Mouse (Mus musculus): ENCODE measurements at regions not wholly inside any gene's neighbourhood (a gene's known extent, or its start where the extent isn't known, plus 50 kb on each side); places are given as distances from the start of the nearest gene placed in this dataset.
A peak's percentile ranks its signal among the peaks of the same experiment; 100 is the strongest.

GRCm38 (mm10) chr11:31796245-31796644 lies 75.8 kb upstream of the Cpeb4 start:
- peaks cover 7 to 58% of the 10 kb centered on the region in 2 experiments for H3K4me1 ChIP-seq (ENCODE audit: control insufficient read depth in 1 of 2, insufficient read depth in 2 of 2)
- H3K9me3 ChIP-seq (replicated peaks; ENCODE audit: low read length), result peaks cover 10% of the 10 kb centered on the region
- in situ Hi-C loops (cut with MboI; ENCODE audit: low pct_ligation_motif_present, low pct_unique_long_range_greater_than_20kb, low sequenced_read_pairs), result no loop called here
- no peak overlapping the region for H3K9ac ChIP-seq (ENCODE audit: insufficient read depth, low read depth)
- no peaks in the 10 kb centered on the region for H3K79me2 ChIP-seq (replicated peaks; ENCODE audit: control insufficient read depth, extremely low read depth, insufficient read depth, poor library complexity, severe bottlenecking)
- dilution Hi-C loops (cut with MboI; ENCODE audit: extremely low pct_ligation_motif_present, extremely low pct_unique_long_range_greater_than_20kb, low sequenced_read_pairs), result no loop called here
- peak overlapping the region; percentile 0; the same call in 1 of the 2 replicates for H3K4me2 ChIP-seq (ENCODE audit: insufficient read depth, low read depth, poor library complexity, severe bottlenecking)
- H3K27ac ChIP-seq (ENCODE audit: insufficient read depth, low read depth), result no peak overlapping the region
- peak overlapping the region in 1 of 3 experiments; percentile 28 for H3K4me3 ChIP-seq (replicated peaks in 1 of 3; ENCODE audit: low read depth in 2 of 3, low read length in 2 of 3, poor library complexity in 1 of 3)
- no peaks in the 10 kb centered on the region for H3K36me3 ChIP-seq (replicated peaks in 1 of 2; ENCODE audit: control insufficient read depth in 1 of 2, insufficient read depth in 1 of 2, low read length in 1 of 2)
- no peaks in the 10 kb centered on the region for H3K27me3 ChIP-seq (replicated peaks)
- TF ChIP-seq TBP (conservative IDR thresholded peaks at IDR 0.05; ENCODE audit: low read depth, low read length), result no peak
- no peak for TF ChIP-seq KAT2A (IDR thresholded peaks at IDR 0.05; ENCODE audit: insufficient replicate concordance, low read length)
- TF ChIP-seq SIN3A (IDR thresholded peaks at IDR 0.05; ENCODE audit: low read length), result 0 out of 2 replicates have a peak, but pooled peaks have one; percentile 20
- 0 out of 2 replicates have a peak, but pooled peaks have one; percentile 23 for TF ChIP-seq ZMIZ1 (IDR thresholded peaks at IDR 0.05; ENCODE audit: low read depth, low read length)
- peak; percentile 60 for TF ChIP-seq EP300 (IDR thresholded peaks at IDR 0.05; ENCODE audit: low read length)
- peak; percentile 94 for TF ChIP-seq MEF2A (IDR thresholded peaks at IDR 0.05; ENCODE audit: borderline replicate concordance, low read depth, low read length)
- no peak for TF ChIP-seq CTCF (conservative IDR thresholded peaks at IDR 0.05 in 1 of 2, IDR thresholded peaks at IDR 0.05 in 1 of 2; ENCODE audit: low read depth in 2 of 2, low read length in 2 of 2)
- 0 out of 2 replicates have a peak, but pooled peaks have one; percentile 5 for TF ChIP-seq SMC3 (IDR thresholded peaks at IDR 0.05; ENCODE audit: low read depth, low read length)
- TF ChIP-seq RCOR1 (conservative IDR thresholded peaks at IDR 0.05; ENCODE audit: low read depth, low read length), result no peak
- TF ChIP-seq ELF1 (IDR thresholded peaks at IDR 0.05; ENCODE audit: low read depth, low read length), result peak; percentile 27; the same call in 1 of the 2 replicates
- peak; percentile 4 for TF ChIP-seq RAD21 (IDR thresholded peaks at IDR 0.05; ENCODE audit: low read depth, low read length)
- no peak for TF ChIP-seq USF1 (IDR thresholded peaks at IDR 0.05; ENCODE audit: low read depth, low read length)
- TF ChIP-seq IRF4 (IDR thresholded peaks at IDR 0.05; ENCODE audit: low read depth, low read length), result 0 out of 2 replicates have a peak, but pooled peaks have one; percentile 10
- peak; percentile 70 for TF ChIP-seq ETS1 (conservative IDR thresholded peaks at IDR 0.05; ENCODE audit: low read depth, low read length)
- no peak for TF ChIP-seq MAX (IDR thresholded peaks at IDR 0.05; ENCODE audit: low read length)
- TF ChIP-seq MAZ (IDR thresholded peaks at IDR 0.05; ENCODE audit: low read depth, low read length), result 0 out of 2 replicates have a peak, but pooled peaks have one; percentile 25
- peak; percentile 40; the same call in 1 of the 2 replicates for TF ChIP-seq TCF12 (IDR thresholded peaks at IDR 0.05; ENCODE audit: low read depth, low read length)
- TF ChIP-seq BHLHE40 (IDR thresholded peaks at IDR 0.05; ENCODE audit: low read depth, low read length), result no peak
- TF ChIP-seq NRF1 (IDR thresholded peaks at IDR 0.05; ENCODE audit: low read depth, low read length), result no peak
- DNase-seq (ENCODE audit: extremely low read depth), result peak; percentile 79

- peaks cover 7% of the 10 kb centered on the region for H3K9me3 ChIP-seq (replicated peaks; ENCODE audit: low read length)
- no peak overlapping the region for H3K9ac ChIP-seq (ENCODE audit: insufficient read depth, low read depth)
- H3K4me2 ChIP-seq (ENCODE audit: insufficient read depth, low read depth, poor library complexity, severe bottlenecking), result no peak overlapping the region
- no peaks in the 10 kb centered on the region for H3K79me2 ChIP-seq (replicated peaks; ENCODE audit: control insufficient read depth, extremely low read depth, insufficient read depth, poor library complexity, severe bottlenecking)
- DNase-seq (ENCODE audit: extremely low read depth), result no peak
- H3K36me3 ChIP-seq (replicated peaks in 1 of 2; ENCODE audit: control insufficient read depth in 1 of 2, insufficient read depth in 1 of 2, low read length in 1 of 2), result no peaks in the 10 kb centered on the region
- in situ Hi-C loops (cut with MboI; ENCODE audit: low pct_ligation_motif_present, low pct_unique_long_range_greater_than_20kb, low sequenced_read_pairs), result no loop called here
- H3K27ac ChIP-seq (ENCODE audit: insufficient read depth, low read depth), result no peak overlapping the region
- TF ChIP-seq USF2 (conservative IDR thresholded peaks at IDR 0.05; ENCODE audit: low read depth, low read length) (no peak), E2F4 (IDR thresholded peaks at IDR 0.05; ENCODE audit: insufficient replicate concordance, low read depth, low read length) (no peak), MXI1 (IDR thresholded peaks at IDR 0.05; ENCODE audit: low read depth, low read length) (no peak), ZKSCAN1 (IDR thresholded peaks at IDR 0.05; ENCODE audit: borderline replicate concordance, low read depth, low read length) (no peak), CHD2 (IDR thresholded peaks at IDR 0.05; ENCODE audit: low read length) (no peak), CTCF (conservative IDR thresholded peaks at IDR 0.05 in 1 of 2, IDR thresholded peaks at IDR 0.05 in 1 of 2; ENCODE audit: low read depth in 2 of 2, low read length in 2 of 2) (no peak), TCF12 (IDR thresholded peaks at IDR 0.05; ENCODE audit: low read depth, low read length) (no peak), SMC3 (IDR thresholded peaks at IDR 0.05; ENCODE audit: low read depth, low read length) (no peak), NRF1 (IDR thresholded peaks at IDR 0.05; ENCODE audit: low read depth, low read length) (no peak), IRF4 (IDR thresholded peaks at IDR 0.05; ENCODE audit: low read depth, low read length) (no peak)
- H3K27me3 ChIP-seq (replicated peaks), result no peaks in the 10 kb centered on the region
- no peak overlapping the region for H3K4me3 ChIP-seq (replicated peaks in 1 of 3; ENCODE audit: low read depth in 2 of 3, low read length in 2 of 3, poor library complexity in 1 of 3)
- dilution Hi-C loops (cut with MboI; ENCODE audit: extremely low pct_ligation_motif_present, extremely low pct_unique_long_range_greater_than_20kb, low sequenced_read_pairs), result no loop called here
- peaks cover 9 to 49% of the 10 kb centered on the region in 2 experiments for H3K4me1 ChIP-seq (ENCODE audit: control insufficient read depth in 1 of 2, insufficient read depth in 2 of 2)
These were observed 70.4 kb upstream of the Cpeb4 start for GRCm38 (mm10) chr11:31801575-31801974.

Measured in CH12.LX (cell line).